8 mouse cellular contexts compared by ENCODE assay signal in genomic region chr2:154614841-154615576, GRCm38 (mm10). TPM values are rescaled to one million over a fixed set of nuclear protein-coding genes. Genes with fewer than 3 reads are reported as not detected.
A peak's percentile ranks its signal among the peaks of the same experiment; 100 is the strongest.
DNase-seq lines count a peak whose midpoint lies in the region; ATAC-seq and TF ChIP-seq lines count a peak whose summit lies in the region.

No protein-coding gene starts in this region.

- H3K9me3 ChIP-seq in hindbrain, embryonic 14.5 days (ENCODE audit: control insufficient read depth, low read length), result no peaks in the 10 kb centered on the region
- H3K9me3 ChIP-seq in neural tube, embryonic 13.5 days, result no peaks in the 10 kb centered on the region

- H3K27me3 ChIP-seq in hindbrain, embryonic 14.5 days (ENCODE audit: control insufficient read depth, insufficient read depth, low read length), result no peaks in the 10 kb centered on the region
- H3K27me3 ChIP-seq in neural tube, embryonic 13.5 days, result no peaks in the 10 kb centered on the region

- 40% methylated on average over 19 of the region's 19 CpGs for WGBS in lung, adult 2 months
- 70% methylated on average over 19 of the region's 19 CpGs for WGBS in hindbrain, embryonic 14.5 days
- 65% methylated on average over 19 of the region's 19 CpGs for WGBS in neural tube, embryonic 13.5 days

- ATAC-seq in hindbrain, embryonic 14.5 days (ENCODE audit: low FRiP score), result no peak
- ATAC-seq in neural tube, embryonic 13.5 days (ENCODE audit: low read depth), result no peak

- H3K4me3 ChIP-seq in lung, adult 2 months (replicated peaks; ENCODE audit: extremely low read depth, low read depth, low read length), result peak overlapping the region; percentile 6
- no peak overlapping the region for H3K4me3 ChIP-seq in hindbrain, embryonic 14.5 days (replicated peaks; ENCODE audit: low read length)
- H3K4me3 ChIP-seq in neural tube, embryonic 13.5 days, result no peak overlapping the region

- TF ChIP-seq POLR2A in lung, adult 2 months (IDR thresholded peaks at IDR 0.05; ENCODE audit: borderline replicate concordance, extremely low read depth, low read depth, low read length), result no peak

- TF ChIP-seq CTCF in lung, adult 2 months (IDR thresholded peaks at IDR 0.05; ENCODE audit: insufficient read depth, low read length), result no peak

- H3K9ac ChIP-seq in hindbrain, embryonic 14.5 days, result peak overlapping the region; percentile 91; the same call in 1 of the 2 replicates
- H3K9ac ChIP-seq in neural tube, embryonic 13.5 days, result 0 out of 2 replicates have a peak overlapping the region, but pooled peaks have one; percentile 22

- no peak for DNase-seq in lung, adult 2 months
- DNase-seq in lung, postnatal 14 days, result no peak
- peak; percentile 52 for DNase-seq in cerebellum, adult 8-10 months
- no peak for DNase-seq in hindbrain, embryonic 14.5 days (ENCODE audit: low spot score)
- DNase-seq in spleen, postnatal 10 days (ENCODE audit: low spot score in 2 of 2), result no peak
- no peak for DNase-seq in thymus, postnatal 4 days
- no peak for DNase-seq in layer of hippocampus, adult 9-10 months (ENCODE audit: low spot score)

- peak overlapping the region; percentile 91 for H3K4me2 ChIP-seq in hindbrain, embryonic 14.5 days (replicated peaks)
- peak overlapping the region; percentile 66 for H3K4me2 ChIP-seq in neural tube, embryonic 13.5 days

- H3K36me3 ChIP-seq in hindbrain, embryonic 14.5 days (replicated peaks; ENCODE audit: control insufficient read depth, insufficient read depth), result peaks cover 9% of the 10 kb centered on the region; the same call in 1 of the 2 replicates
- peaks cover 3% of the 10 kb centered on the region; the same call in 1 of the 2 replicates for H3K36me3 ChIP-seq in neural tube, embryonic 13.5 days

- H3K4me1 ChIP-seq in lung, adult 2 months (ENCODE audit: control insufficient read depth, insufficient read depth, low read length), result peaks cover 5% of the 10 kb centered on the region
- H3K4me1 ChIP-seq in hindbrain, embryonic 14.5 days (replicated peaks; ENCODE audit: control insufficient read depth, insufficient read depth, low read length), result peaks cover 15% of the 10 kb centered on the region
- peaks cover 22% of the 10 kb centered on the region for H3K4me1 ChIP-seq in neural tube, embryonic 13.5 days (replicated peaks)

- peak overlapping the region; percentile 99; the same call in 1 of the 2 replicates for H3K27ac ChIP-seq in hindbrain, embryonic 14.5 days
- no peak overlapping the region for H3K27ac ChIP-seq in neural tube, embryonic 13.5 days (replicated peaks)

RNA-seq across cellular contexts. Expression of gene 4930519P11Rik, which starts 1.8 kb away (rescaled TPM):
- 0.53 and 1.4 TPM in 2 replicates for polyA plus RNA-seq in lung, adult 2 months (2012; rRNA removed)
- 0.47 and 0.59 TPM in 2 replicates for polyA plus RNA-seq in hindbrain, embryonic 14.5 days (2014; fragmentation: Nextera tagmentation; extraction: Ambion mirVana)
- 1.0 TPM in 1 of 2 replicates, not detected in the other for polyA plus RNA-seq in neural tube, embryonic 13.5 days (2015; fragmentation: Nextera tagmentation; extraction: Ambion mirVana)

RNA-seq across cellular contexts. Expression of gene Zfp341, which starts 1.9 kb away (rescaled TPM):
- 5.8 and 6.8 TPM in 2 replicates for polyA plus RNA-seq in lung, adult 2 months (2012; rRNA removed)
- 2.0 and 2.4 TPM in 2 replicates for polyA plus RNA-seq in hindbrain, embryonic 14.5 days (2014; fragmentation: Nextera tagmentation; extraction: Ambion mirVana)
- polyA plus RNA-seq in neural tube, embryonic 13.5 days (2015; fragmentation: Nextera tagmentation; extraction: Ambion mirVana), result 1.0 and 2.0 TPM in 2 replicates

RNA-seq across cellular contexts. Expression of gene Pxmp4, which starts 11.5 kb away (rescaled TPM):
- 40.8 and 41.3 TPM in 2 replicates for polyA plus RNA-seq in lung, adult 2 months (2012; rRNA removed)
- polyA plus RNA-seq in hindbrain, embryonic 14.5 days (2014; fragmentation: Nextera tagmentation; extraction: Ambion mirVana), result 17.3 and 18.5 TPM in 2 replicates
- 13.6 and 16.1 TPM in 2 replicates for polyA plus RNA-seq in neural tube, embryonic 13.5 days (2015; fragmentation: Nextera tagmentation; extraction: Ambion mirVana)

RNA-seq across cellular contexts. Expression of gene Chmp4b, which starts 36.5 kb away (rescaled TPM):
- polyA plus RNA-seq in lung, adult 2 months (2012; rRNA removed), result 83.4 and 103 TPM in 2 replicates
- 23.2 and 23.4 TPM in 2 replicates for polyA plus RNA-seq in hindbrain, embryonic 14.5 days (2014; fragmentation: Nextera tagmentation; extraction: Ambion mirVana)
- 29.1 and 29.6 TPM in 2 replicates for polyA plus RNA-seq in neural tube, embryonic 13.5 days (2015; fragmentation: Nextera tagmentation; extraction: Ambion mirVana)

RNA-seq across cellular contexts. Expression of gene E2f1, which starts 45.3 kb away (rescaled TPM):
- 9.8 and 12.6 TPM in 2 replicates for polyA plus RNA-seq in lung, adult 2 months (2012; rRNA removed)
- polyA plus RNA-seq in hindbrain, embryonic 14.5 days (2014; fragmentation: Nextera tagmentation; extraction: Ambion mirVana), result 2.2 and 2.4 TPM in 2 replicates
- 6.0 and 6.3 TPM in 2 replicates for polyA plus RNA-seq in neural tube, embryonic 13.5 days (2015; fragmentation: Nextera tagmentation; extraction: Ambion mirVana)
